Mouse (Mus musculus) kidney, adult 18-20 months (tissue): ENCODE measurements at regions not wholly inside any gene's neighbourhood (a gene's known extent, or its start where the extent isn't known, plus 50 kb on each side); places are given as distances from the start of the nearest gene placed in this dataset.
A peak's percentile ranks its signal among the peaks of the same experiment; 100 is the strongest.
"Not testable (repeated sequence)": the region's sequence is repeated elsewhere in the genome, so short reads cannot be mapped to it uniquely, and the experiment has no call there.

Experiments used
- DNase-seq: peaks from one replicate; pipeline ENCODE4 v3.0.0; 2021

DNA sequence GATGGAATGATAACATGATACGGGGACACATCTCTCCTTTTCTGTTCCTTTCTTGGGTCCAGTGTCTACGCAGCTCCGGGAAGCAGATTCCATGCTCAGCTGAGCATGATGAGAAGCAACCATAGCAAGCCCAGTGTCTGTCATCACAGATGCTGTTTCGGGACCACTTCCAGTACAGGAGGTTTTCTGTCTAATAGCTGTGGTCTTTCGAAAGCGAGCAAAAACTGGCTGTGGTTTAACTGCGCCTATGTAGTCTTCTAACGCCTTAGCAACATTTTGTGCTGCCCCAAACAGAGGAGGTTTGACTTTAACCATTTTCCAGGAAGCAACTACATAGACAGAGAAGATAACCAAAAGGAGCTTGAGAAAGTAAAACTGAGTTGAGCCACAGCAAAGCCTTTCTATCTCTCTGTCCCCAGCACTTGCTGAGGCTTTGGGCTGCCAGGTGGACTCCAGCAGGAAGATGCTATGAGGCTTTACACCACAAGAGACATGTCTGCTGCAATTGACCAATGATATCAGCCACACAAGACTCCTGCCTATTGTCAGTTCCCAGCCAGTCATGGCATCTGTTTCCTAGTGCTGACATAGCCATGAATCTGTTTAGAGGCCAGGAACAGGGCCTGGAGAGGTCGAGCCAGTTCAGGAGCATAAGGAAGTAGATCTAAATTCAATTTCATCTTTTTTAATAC, 95.1 kb downstream of the Stard3nl start:
- not testable (repeated sequence) for DNase-seq

DNA sequence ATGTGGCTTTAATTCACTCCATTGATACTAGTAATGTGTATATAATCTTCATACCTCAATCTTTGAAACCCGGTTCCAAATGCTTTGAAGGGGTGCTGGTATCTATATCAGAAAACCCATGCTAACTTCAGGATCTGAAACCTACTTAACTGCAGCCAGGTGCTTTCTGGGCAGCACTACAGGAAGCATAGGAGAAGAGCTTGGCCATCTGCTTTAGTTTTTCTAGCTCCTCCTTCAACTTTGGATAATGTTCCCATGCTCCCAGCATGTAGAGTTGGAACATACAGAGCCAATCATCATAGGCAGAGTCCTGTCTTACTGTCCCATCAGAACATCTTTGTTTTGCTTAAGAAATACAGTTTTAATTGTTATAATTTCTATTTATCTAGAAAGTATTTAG, 99.3 kb downstream of the Stard3nl start:
- DNase-seq = no peak

DNA sequence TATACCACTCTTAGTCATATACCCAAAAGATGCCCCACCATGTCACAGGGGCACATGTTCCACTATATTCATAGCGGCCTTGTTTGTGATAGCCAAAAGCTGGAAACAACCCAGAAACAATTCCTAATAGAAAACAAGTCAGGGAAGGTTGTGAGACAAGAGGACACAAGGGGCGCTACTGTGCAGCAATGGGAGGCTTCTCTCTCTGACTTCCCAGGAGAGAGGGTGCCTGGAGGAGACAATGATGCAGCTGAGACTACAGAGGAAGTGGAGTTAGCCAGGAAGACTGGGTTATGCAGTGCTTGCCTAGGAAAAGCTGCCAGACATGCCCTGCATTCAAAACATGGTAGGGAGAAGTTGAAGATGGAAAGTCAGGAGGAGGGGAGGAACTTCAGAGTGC, 102.6 kb downstream of the Stard3nl start:
- no peak for DNase-seq

DNA sequence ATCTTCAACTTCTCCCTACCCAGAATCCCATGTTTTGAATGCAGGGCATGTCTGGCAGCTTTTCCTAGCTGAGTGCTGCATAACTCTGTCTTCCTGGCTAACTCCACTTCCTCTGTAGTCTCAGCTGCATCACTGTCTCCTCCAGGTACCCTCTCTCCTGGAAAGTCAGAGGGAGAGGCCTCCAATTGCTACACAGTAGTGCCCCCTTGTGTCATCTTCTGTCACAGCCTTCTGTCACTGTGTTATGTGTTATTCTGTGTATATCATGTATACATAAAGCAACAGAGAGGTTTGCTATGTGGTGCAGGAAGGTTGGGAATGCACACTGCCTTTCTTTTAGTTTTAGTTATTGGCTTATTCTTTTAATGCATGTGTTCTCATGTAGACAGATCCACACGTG, 112.4 kb downstream of the Stard3nl start:
- DNase-seq = no peak

DNA sequence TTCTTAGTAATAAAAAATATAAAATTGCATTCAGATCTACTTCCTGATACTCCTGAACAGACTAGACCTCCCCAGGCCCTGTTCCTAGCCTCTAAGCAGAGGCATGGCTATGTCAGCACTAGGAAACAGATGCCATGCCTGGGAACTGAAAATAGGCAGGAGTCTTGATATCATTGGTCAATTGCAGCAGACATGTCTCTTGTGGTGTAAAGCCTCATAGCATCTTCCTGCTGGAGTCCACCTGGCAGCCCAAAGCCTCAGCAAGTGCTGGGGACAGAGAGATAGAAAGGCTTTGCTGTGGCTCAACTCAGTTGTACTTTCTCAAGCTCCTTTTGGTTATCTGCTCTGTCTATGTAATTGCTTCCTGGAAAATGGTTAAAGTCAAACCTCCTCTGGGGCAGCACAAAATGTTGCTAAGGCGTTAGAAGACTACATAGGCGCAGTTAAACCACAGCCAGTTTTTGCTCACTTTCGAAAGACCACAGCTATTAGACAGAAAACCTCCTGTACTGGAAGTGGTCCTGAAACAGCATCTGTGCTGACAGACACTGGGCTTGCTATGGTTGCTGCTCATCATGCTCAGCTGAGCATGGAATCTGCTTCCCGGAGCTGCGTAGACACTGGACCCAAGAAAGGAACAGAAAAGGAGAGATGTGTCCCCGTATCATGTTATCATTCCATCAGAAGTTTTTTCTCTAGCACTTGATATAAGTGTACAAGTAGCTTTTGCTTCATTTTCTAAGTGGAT, 122.9 kb downstream of the Stard3nl start:
- not testable (repeated sequence) for DNase-seq

DNA sequence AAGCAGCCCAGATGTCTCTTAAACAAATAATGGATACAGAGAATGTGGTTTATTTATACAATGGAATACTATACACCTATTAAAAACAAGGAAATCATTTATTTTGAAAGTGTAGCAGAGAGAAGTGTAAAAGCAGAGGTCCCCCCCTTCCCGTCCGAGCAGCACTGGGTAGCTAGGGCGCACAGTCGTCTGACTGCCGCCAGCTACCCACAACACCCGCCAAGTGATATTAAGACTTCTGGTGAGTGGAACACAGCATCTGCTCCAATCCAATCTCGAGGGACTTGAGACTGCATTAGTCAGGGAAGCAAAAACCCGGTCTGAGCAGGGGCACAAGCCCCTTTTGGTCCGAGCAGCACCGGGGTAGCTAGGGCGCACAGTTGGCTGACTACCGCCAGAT, 130.6 kb downstream of the Stard3nl start:
- not testable (repeated sequence) for DNase-seq

DNA sequence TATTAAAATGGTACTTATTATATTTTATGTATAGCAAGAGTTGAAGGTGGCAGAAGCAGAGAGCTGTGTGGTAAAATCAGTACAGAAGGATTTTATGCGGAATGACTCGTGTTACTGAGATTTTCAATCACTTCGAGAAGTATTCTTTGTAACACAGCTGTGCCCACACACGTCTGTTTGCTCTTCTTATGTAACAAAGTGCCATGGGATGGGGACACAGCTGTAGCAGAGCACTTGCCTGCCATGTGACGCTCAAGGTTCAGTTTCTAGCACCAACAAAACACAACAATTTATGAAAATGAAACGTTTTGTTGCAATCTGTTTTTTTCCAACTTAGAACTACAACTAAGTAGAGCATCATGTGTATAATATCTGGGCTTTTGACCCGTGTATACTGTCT, 149.0 kb downstream of the Stard3nl start:
- DNase-seq = not testable (repeated sequence)

DNA sequence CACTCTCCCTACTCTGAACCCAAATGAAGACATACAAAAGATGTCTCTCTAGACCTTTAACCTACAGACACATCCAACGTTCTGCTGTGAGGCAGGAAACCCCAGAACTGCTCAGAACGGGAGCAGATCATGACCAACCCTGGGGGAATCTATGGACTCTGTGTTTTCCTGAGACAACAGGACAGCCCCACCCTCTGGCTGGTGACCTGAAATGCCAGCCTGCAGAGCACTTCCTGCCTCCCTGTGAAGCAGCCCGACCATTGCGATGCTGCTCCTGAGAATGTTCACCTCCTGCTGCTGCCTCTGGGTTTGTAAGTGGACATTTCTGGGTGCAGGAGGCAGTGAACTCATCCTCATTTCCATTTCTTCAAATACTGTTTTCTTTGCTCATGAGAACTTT, 153.0 kb downstream of the Stard3nl start:
- not testable (repeated sequence) for DNase-seq

DNA sequence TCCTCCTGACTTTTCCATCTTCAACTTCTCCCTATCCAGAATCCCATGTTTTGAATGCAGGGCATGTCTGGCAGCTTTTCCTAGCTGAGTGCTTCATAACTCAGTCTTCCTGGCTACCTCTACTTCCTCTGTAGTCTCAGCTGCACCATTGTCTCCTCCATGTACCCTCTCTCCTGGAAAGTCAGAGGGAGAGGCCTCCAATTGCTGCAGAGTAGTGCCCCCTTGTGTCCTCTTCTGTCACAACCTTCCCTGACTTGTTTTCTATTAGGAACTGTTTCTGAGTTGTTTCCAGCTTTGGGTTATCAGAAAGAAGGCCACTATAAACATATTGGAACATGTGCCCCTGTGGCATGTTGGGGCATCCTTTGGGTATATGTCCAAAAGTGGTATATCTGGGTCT, 159.3 kb downstream of the Stard3nl start:
- DNase-seq = peak; percentile 20

DNA sequence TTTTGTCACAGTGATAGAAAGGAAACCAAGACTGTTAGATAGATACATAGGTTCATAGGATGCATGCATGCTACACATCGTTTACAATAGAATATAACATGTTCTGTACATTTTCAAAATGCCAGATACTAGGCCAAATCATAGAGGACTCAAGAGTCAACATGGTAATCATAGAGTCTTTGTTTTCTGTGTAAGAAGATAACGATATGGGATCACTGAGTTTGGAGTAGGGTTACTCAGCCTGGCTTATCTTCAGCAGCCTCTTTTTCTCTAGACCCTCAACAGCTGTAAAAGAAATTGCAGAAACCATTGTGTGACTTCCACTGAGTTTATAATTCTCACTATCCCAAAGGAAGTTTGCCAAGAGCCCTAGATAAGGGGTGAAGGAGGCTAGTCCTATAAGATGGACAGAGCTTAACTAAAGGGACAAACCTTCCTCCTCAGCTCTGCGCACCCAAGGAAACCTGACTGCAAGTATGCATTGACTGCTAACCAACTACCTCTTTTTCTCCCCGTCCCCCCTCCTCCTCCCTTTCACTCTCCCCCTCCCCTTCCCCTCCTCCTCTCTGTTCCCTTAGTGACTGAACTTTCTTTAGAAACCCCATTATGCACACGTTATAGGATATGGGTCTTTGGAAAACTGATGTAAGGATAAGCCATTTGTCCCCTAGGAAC, 160.8 kb downstream of the Stard3nl start:
- no peak for DNase-seq

DNA sequence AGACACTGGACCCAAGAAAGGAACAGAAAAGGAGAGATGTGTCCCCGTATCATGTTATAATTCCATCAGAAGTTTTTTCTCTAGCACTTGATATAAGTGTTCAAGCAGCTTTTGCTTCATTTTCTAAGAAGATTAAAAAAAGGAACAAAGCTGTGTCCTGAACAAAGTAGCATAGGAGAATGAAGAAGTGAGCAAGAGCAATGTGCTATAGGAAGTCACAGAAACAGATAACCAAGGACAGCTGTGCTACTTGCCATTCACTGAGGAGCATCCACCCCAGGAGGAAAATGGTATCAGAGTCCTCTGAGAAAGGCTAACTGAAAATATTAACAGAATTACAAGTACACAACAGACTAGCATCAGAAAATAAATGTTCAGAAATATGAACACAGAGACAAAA, 175.6 kb downstream of the Stard3nl start:
- DNase-seq = not testable (repeated sequence)

DNA sequence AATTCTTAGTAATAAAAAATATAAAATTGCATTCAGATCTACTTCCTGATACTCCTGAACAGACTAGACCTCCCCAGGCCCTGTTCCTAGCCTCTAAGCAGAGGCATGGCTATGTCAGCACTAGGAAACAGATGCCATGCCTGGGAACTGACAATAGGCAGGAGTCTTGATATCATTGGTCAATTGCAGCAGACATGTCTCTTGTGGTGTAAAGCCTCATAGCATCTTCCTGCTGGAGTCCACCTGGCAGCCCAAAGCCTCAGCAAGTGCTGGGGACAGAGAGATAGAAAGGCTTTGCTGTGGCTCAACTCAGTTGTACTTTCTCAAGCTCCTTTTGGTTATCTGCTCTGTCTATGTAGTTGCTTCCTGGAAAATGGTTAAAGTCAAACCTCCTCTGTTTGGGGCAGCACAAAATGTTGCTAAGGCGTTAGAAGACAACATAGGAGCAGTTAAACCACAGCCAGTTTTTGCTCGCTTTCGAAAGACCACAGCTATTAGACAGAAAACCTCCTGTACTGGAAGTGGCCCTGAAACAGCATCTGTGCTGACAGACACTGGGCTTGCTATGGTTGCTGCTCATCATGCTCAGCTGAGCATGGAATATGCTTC, 176.1 kb downstream of the Stard3nl start:
- not testable (repeated sequence) for DNase-seq

DNA sequence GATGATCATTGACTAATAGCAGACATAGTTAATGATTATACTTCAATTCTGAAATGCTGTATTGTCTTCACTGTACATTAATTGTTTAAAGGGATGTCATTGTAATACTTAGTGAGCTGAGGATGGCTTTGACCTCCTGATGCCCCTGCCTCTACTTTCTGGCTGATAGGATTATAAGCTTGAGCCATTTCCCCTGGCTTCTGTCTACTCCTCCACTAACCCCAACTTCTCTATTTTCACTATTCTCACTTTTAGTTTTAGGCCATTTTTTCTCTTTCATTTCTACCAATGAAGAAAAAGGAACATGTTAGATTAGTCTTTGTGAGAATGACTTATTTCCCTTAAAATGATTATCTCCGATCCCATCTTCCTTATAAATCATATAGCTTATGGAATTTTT, 190.9 kb downstream of the Stard3nl start:
- no peak for DNase-seq

DNA sequence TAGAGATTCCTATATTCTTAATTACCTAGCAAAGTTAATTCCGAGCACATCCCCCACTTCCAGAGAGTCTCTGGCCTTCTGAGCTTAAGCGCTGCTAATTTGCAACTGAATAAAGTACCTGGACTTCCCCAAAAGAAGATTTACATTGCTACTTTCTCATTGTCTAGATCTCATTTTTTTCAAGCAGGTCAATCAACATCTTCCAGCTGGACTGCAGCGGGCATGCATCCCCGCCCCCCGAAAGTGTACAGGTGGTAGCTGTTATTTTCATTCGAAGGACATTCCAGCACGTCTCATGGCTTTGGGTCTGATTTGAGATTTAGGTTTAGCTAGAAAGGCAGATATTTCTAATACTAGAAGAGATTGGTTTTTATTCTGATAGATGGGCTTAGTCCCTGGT, 193.3 kb downstream of the Stard3nl start:
- not testable (repeated sequence) for DNase-seq
